Mouse (Mus musculus): Measurements from ENCODE around the gene Arsj.

DNA sequence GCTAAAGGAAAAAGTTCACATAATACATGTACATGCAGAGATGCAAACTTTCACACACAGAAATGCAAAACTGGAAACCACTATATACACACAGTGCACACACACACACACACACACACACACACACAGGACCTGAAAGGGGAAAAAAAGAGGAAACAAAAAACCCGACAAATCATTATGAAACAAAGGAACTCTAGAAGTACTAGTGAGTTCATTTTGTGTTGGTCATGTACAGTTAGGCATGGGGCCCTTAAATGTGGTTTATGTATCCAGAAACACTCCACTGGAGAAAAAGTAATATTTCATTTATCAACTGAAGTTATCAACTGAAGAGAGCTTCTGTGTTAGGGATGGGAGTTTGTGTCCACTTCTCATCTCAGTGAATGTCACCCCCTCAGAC lies 10.2 kb downstream of the Arsj start:
- no peak for TF ChIP-seq CTCF (IDR thresholded peaks at IDR 0.05; ENCODE audit: control insufficient read depth, insufficient read depth, insufficient read length)
- TF ChIP-seq MYOG (IDR thresholded peaks at IDR 0.05; ENCODE audit: control insufficient read depth, extremely low read depth, insufficient read length): no peak
